Mouse (Mus musculus) kidney, adult 11 months (tissue): Measurements from ENCODE around the gene Osbpl10.

Experiments used
- DNase-seq: peaks from one replicate; pipeline ENCODE4 v3.0.0; 2022

Osbpl10 gene

DNA sequence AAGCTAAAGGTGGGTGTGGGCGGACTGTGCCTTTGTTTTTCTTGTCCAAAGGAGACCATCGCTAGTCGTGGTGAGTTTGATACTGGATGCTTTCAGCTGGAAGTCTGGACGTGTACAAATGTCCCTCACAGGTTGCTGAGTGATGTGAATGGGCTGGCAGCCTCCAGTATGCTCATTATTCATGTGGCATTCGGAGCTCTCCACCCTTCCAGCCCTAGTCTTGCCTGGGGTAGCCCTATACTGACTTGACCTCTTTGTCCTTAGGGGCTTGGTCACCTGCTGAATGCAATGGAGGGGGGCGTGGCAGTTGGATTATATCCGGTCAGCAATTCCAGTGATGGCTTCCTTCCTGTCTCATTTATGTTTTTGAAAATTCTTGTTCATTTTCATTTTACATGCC lies 56.4 kb downstream of the Osbpl10 start:
- no peak for DNase-seq

- DNase-seq, result no peak
These were observed 59.8 kb downstream of the Osbpl10 start for GRCm38 (mm10) chr9:115038215-115038614.

DNA sequence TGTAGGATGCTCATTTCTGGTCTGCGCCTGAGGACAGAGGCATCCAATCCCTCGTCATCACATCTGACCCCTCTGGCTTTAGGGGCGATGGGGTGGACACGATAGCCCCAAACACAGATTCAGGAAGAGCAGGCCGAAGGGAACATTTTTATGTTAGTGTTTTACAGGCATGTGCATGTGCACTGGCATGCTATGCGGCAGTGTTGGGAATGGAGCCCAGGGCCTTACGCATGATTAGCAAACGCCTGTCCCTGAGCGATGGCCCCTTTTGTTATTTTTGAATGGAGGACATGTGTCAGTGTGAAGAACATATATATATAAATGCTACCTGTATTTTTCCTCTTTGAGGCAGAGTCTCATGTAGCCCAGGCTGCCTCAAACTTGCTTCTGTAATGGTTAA lies 60.3 kb downstream of the Osbpl10 start:
- no peak for DNase-seq

GRCm38 (mm10) chr9:115039245-115039644 lies 60.9 kb downstream of the Osbpl10 start:
- DNase-seq, result no peak

GRCm38 (mm10) chr9:115042571-115042970 lies 64.2 kb downstream of the Osbpl10 start:
- DNase-seq, result no peak

DNA sequence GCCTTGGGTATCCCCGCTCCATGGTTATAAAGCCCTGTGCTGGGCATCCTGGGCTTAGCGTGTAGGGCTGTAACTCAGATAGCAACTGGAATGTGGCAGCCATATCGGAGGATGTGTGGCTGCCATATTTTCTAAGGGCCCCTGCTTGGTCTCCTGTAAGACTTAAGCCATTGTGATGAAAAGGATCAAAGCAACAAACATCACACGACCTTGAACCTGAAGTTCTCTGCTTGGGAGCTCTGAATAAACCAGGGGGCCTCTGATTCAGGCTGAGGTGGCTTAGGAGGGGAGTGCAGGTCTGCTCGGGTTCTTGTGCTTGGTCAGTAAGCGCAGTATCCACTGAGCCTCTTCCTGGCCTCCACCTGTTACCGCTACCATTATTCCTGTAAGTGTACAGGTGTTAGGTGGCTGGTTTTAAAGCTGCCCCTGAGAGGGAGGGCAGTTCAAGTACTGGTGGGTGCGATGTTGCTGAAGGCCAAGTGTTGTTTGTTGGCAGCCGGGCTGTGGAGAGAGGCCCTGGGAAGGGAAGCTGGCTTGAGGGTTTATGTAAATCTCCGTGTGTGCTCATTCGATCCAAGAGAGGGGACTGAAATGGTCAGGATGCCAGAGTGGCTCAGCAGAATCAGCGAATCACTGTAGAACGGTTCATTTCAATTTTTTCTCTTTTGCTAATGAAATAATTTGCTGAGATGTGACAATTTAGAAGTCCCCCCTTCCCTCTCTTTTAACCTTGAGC lies 64.8 kb downstream of the Osbpl10 start:
- DNase-seq, result no peak

DNA sequence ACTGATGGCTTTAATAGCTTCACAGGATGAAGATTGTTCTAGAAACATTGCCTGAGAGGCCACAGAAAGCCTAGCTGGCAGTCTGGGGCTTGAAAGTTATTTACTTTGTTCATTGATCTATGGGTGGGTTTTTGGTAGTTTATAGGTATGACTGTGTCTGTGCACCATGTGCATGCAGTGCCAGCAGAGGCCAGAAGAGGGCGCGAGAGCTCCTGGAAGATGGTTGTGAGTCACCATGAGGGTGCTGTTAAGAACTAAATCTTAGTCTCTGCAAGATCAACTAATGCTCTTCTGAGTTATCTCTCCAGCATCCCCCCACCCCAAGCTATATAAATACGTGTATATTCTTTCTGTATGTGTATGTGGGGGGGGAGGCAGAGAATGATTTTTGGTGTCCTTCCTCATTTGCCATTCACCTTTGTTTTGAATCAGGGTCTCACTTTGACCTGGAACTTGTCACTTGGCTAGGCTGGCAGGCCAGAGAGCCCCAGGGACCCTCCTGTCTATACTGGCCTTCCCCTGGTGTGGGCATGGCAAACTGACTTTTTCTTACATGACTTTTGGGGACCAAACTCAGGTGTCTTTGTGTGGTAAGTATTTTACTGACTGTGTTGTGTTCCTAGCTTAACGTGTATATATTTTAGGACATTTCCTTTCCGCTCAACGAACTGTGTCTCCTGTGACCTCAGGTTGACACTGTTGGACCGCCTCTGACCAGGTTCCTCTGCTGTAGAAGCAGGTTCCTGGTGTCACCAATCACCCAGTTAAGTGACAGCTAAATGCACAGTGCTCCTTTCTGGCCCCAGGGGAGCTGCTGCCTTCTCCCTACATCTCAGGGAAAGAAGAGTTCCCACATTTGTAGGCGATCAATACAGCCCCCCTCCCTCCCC lies 65.8 kb downstream of the Osbpl10 start:
- DNase-seq, result no peak

DNA sequence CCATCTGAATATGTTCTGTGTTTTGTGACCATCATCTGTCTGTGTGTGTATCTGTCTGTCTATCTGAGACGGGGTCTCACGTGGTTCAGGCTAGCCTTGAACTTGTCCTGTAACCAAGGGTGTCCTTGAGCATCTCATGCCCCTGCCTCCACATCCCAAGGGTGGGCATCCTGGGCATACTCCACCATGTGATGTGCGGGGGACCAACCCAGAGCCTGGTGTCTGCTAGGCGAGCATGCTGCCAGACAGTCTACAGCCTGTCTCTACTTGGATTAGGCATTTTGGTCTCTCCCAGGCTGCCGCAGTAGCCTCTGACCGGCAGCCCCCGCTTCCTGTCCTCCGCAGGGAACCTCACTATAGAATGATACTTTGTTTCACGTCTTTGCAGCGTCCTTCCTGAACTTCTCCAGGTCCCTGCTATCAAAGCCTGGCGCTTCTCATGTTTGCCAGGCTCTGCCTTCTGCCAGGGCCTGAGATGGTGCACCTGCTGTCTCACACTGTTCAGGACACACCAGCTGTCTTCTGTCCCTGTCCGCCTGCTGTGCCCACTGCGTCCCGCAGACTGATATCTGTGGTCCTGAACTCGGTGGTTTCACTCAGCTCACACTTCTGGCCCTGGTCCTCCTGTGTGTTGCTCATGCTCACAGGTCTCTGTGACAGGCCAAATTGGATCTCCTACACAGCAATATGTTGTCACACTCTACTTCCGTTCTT lies 66.9 kb downstream of the Osbpl10 start:
- DNase-seq, result no peak

DNA sequence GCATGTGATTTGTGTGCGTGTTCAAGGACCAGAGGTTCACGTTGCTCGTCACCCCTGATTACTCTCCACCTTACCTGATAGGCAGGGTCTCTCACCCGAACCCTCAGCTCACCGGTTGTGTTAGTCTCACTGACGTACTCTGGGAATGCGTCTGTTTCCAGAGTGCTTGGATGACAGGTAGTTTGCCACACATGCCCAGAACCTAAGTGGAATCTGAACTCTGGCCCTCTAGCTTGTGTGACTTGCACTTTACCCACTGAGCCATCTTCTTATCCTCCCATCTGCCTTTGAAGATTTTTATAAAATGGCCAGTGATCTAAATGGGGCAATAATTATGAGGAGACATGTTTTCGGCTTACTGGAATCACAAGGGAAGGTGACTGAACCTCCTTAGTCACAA lies 68.3 kb downstream of the Osbpl10 start:
- peak; percentile 53 for DNase-seq

DNA sequence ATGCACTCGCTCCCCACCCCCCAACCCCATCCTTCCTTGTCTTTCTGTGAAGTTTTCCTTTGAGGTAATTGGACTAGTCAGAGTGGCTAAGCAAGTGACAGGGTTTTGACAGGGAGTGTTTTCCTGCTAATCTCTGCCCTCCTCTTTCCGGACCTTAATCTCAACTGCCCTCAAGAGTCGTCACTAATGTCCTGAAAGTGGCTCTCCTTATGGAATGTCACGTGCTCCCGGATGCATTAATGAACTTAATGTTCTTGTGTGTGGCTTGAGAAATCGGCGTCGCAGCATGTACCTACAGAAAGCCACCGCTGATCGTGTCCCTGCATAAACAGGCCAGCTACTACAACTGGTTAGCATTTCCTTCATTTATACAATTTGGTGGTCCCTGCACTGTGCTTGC lies 70.0 kb downstream of the Osbpl10 start:
- DNase-seq, result no peak

DNA sequence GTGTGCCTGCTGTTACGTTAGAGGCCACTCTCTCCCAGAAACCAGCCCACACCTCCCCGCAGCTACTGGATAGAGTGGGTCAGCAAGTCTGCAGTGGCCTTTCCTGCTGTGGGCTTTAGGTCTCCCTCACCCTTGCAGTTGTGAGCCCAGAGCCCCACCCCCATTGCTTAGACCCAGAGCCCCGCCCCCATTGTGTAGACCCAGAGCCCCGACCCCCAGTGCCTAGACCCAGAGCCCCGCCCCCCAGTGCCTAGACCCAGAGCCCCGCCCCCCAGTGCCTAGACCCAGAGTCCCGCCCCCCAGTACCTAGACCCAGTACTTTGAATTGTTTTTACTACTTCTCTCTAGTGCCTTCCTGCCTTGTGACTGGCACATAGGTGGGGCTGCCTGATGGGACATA lies 70.5 kb downstream of the Osbpl10 start:
- no peak for DNase-seq

DNA sequence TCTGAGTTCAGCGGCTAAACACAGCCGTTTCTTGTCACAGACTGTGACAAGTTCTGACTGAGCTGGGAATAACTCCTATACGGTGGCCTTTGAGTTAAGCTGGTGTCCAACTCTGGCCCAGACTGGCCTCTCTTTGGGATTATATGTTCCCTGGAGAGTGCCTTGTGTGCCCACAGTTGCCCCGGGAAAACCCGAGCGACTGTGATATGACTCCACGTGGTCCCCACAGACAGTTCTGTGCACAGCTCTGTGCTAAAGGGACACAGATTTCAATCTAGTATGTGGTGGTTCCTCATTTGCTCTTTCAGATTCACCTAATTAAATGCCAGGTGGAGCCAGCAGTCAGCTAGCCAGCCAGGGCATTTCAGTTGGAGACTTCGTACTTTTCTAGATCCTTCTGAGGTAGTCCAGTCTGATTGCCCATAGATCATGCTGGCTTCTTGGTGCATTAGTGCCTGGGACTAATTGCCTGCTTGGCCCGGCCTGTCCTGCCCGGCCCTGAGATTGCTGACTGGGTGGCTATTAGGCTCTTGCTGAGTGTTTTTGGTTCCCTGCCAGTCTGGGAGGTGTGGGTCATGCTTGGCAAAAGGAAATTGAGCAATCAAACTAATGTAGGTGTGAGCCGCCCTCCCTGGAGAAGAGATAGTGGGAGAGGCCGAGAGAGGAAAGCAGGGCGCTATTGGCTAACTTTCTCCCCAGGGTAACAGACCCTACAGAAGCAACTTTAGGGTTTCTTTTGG lies 71.8 kb downstream of the Osbpl10 start:
- peak; percentile 91 for DNase-seq

GRCm38 (mm10) chr9:115051976-115052375 lies 73.6 kb downstream of the Osbpl10 start:
- no peak for DNase-seq

- DNase-seq, result no peak
These were observed 75.4 kb downstream of the Osbpl10 start for GRCm38 (mm10) chr9:115053779-115054178.

- no peak for DNase-seq
These were observed 76.9 kb downstream of the Osbpl10 start for GRCm38 (mm10) chr9:115055041-115055830.

DNA sequence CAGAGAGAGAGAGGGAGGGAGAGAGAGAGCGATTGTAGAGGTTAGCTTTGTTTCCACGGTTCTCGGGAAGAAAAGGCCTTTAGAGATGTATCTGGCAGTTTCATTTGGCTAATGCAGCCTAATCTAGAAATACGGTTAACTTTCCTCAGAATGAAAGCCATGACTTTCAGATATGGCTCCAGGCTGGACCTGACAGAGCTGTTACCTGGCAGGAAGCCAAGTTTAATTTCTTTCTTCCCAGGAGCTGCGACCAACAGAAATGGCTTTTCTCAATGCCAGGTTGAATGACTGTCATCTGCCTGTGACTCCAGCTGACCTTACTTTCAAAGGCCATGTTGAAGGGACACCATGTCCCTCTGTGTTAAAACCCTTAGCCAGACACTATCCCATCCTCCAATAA lies 80.4 kb downstream of the Osbpl10 start:
- DNase-seq, result no peak

DNA sequence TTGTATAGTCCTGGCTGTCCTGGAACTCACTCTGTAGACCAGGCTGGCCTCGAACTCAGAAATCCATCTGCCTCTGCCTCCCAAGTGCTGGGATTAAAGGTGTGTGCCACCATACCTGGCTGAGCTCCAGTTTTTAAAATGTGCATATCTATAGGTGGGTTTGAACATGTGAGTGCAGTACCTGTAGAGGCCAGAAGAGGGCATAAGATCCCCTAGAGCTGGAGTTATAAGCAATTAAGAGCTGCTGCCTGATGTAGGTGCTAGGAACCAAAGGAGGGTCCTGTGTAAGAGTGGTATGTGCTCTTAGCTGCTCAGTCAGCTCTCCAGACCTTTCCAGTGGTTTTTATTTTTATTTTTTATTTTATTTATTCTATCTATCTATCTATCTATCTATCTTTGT lies 86.5 kb downstream of the Osbpl10 start:
- no peak for DNase-seq

DNA sequence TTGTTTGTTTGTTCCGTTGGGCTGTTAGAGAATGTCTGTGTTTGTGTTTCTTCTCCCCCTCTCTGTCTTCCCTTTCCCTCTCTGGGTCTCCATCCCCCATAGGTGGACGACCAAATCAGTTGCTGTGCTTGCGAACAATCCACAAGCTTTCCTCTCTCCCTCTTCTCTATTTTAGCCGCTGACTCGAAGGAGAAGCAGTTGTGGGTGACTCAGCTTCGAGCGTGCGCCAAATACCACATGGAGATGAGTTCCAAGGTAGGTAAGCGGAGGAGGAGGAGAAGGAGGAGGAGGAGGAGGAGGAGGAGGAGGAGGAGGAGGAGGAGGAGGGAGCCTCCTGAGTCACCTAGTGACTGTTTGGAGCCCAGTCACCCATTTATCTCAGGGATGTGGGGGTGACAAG lies 88.7 kb downstream of the Osbpl10 start:
- no peak for DNase-seq

DNA sequence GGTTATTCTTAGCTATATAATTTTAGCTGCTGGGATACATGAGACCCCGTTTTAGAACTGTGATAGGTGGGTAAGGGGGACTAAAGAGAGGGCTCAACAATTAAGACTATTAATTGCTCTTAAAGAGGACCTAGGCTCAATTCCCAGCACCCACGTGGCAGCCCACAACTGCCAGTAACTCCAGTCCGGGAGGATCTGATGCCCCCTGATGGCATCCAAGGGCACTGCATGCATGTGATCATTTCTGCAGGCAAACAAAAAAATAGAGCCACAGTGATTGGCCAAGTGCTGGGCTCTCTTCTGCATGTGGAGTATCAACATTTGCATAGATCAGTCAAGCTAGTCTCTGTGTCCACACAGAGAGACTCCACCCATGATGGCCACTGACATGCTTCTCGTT lies 96.8 kb downstream of the Osbpl10 start:
- DNase-seq, result no peak

DNA sequence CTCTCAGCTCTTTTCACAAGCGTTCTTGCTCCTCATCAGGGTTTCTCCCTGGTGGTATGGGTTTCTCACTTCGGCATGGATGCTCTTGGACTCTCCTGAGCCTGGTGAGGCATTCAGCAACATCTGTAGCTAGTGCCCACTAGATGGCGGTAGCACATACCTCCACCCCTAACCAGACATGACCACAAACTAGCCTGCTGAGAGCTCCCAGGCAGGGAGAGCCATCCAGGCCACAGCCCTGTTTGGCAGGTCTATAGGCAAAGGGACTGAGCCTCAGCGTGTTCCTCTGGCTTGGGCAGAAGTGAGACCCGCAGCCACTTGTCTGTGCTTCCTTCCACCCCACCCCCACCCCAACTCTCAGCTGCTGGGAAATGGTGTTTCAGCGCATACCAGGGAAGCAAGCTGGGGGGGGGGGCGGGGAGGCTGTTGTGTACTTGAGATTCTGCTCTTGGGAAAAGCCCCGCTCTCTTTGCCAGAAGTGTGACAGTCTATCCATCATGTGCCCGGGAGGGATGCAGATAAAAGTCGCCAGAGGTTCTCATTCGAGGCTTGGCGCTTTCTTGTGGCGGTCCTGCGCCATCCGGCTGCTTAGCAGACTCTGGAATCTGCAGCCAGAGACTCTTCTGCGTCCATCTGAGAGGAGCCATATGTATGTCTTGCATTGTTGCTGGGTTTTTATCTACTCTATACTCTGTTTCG lies 110.1 kb downstream of the Osbpl10 start:
- DNase-seq, result peak; percentile 57

DNA sequence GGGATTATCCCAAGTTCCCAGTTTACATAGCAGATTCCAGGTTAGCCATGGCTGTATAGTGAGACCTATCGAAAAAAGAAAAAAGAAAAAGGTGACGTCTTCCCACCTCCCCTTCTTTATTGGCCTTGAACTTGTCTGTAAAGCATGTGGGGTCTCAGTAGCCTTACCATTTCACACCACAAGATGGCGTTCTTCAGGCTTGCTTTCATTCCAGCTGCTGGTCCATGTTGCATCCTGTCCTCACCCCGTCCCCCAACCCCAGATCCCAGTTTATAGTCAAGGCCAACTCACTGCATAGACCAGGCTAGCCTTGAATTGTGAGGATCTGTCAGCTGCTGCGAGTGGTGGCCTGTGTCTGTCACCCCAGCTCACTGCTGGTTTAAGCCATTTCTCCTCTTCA lies 111.3 kb downstream of the Osbpl10 start:
- DNase-seq, result no peak
